Mouse (Mus musculus) liver, adult 10 weeks (tissue): ENCODE results near the gene Srl. TPM values are rescaled to one million over a fixed set of nuclear protein-coding genes. Genes with fewer than 3 reads are reported as not detected.

ENCODE experiments used
- polyA plus RNA-seq: library from polyadenylated mRNA; stranded (reverse); fragments of 350-450 nt; fragmentation: Illumina TruSeq; extraction: RNeasy Lipid Tissue Mini Kit (QIAGEN cat#74804); gene quantifications from one replicate; pipeline ENCODE4 v1.2.3, GENCODE M21; 2014; ENCODE audit warnings: low read depth, low replicate concordance

Srl gene
- 0.69 TPM for polyA plus RNA-seq

GRCm38 (mm10) chr16:4541501-4542198 lies at the start of gene Srl:
Gene Srl (minus strand): TSS chr16:4541816.

DNA sequence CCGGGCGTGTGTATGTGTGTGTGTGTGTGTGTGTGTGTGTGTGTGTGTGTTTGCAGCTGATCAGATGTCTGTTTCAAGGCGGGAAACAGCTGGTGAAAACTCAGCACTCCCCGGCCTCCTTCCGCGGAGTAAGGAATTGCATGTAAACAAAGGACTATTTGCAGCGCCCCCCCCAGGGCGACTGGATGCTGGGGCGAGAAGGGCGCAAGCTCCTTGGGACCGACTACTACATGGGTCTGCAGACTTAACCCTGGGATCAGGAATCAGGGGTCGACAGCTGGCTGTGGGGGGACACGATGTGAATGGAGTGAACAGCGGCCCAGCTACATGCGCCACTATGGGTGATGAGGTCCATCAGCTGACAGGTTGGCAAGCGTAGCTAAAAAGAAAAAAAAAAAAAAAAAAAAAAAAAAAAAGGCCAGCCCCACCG lies 18.1 kb upstream of the Srl start, which contains the start of gene Tfap4:
Tfap4 (minus strand) TSS at position 140 of the 430 bp plus-strand sequence.

Other genes starting within 250 kb of the Srl start
- 1.8 TPM for gene Adcy9, start 121.3 kb downstream of the Srl start, polyA plus RNA-seq
- 1.2 TPM for gene Tfap4, start 18.0 kb upstream of the Srl start, polyA plus RNA-seq
- 0.13 TPM for gene Glis2, start 52.9 kb upstream of the Srl start, polyA plus RNA-seq
- 13.7 TPM for gene Pam16, start 83.2 kb upstream of the Srl start, polyA plus RNA-seq
- 0.56 TPM for gene Vasn, start 98.1 kb upstream of the Srl start, polyA plus RNA-seq
- 45.1 TPM for gene Dnaja3, start 98.2 kb upstream of the Srl start, polyA plus RNA-seq
- 1.8 TPM for gene Coro7, start 138.0 kb upstream of the Srl start, polyA plus RNA-seq
- gene Nmral1, start 177.5 kb upstream of the Srl start, polyA plus RNA-seq, result 1.2 TPM
- gene Hmox2, start 184.5 kb upstream of the Srl start, polyA plus RNA-seq, result 49.5 TPM
- 35.6 TPM for gene Cdip1, start 248.5 kb upstream of the Srl start, polyA plus RNA-seq